In the genomic region with DNA sequence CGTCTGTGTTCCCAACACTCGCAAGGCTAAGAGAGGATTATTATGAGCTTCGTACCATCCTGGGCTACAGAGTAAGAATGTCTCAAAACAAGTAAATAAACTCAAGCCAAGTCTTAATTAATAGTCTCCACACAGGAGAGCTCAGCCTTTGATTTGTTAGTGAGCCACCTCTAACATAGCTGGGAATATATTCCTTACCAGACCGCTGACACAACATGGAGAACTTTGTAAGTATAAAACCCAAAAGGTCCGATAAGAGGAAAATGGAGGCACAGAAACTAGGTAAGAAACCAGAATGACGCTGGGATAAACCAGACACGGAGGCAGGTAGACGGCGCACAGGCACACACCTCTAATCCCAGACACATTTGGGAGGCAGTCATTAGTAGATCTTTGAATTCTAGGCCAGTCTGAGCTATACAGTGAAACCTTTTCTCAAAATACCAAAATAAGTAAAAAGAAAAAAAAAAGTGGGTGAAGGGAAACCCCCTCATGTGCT, we compare ENCODE assay signal across 1 mouse cellular context.
TF ChIP-seq lines count a peak whose summit lies in the region.

No protein-coding gene starts in this region.

TF ChIP-seq in MEL, 35 proteins besides CTCF, POLR2A, EP300 and RAD21:
- TF ChIP-seq ZC3H11A (IDR thresholded peaks at IDR 0.05; ENCODE audit: low read depth, low read length) (no peak), NELFE (IDR thresholded peaks at IDR 0.05; ENCODE audit: low read depth, low read length) (peak; percentile 26; the same call in 1 of the 2 replicates), ETS1 (IDR thresholded peaks at IDR 0.05; ENCODE audit: low read depth, low read length) (no peak), MAX (IDR thresholded peaks at IDR 0.05; ENCODE audit: low read length) (no peak), TBP (IDR thresholded peaks at IDR 0.05; ENCODE audit: low read depth, low read length) (no peak), CHD1 (IDR thresholded peaks at IDR 0.05; ENCODE audit: low read depth, low read length) (no peak), ZNF384 (IDR thresholded peaks at IDR 0.05; ENCODE audit: low read depth, low read length) (no peak), MXI1 (IDR thresholded peaks at IDR 0.05; ENCODE audit: low read depth, low read length) (no peak), ZMIZ1 (IDR thresholded peaks at IDR 0.05; ENCODE audit: low read depth, low read length) (peak; percentile 54; the same call in 1 of the 2 replicates), HCFC1 (IDR thresholded peaks at IDR 0.05; ENCODE audit: low read depth, low read length) (no peak), ZKSCAN1 (IDR thresholded peaks at IDR 0.05; ENCODE audit: low read depth, low read length) (no peak)
